Mouse (Mus musculus) lung, postnatal 0 days (tissue): ENCODE results near the gene Arfgef2. TPM values are rescaled to one million over a fixed set of nuclear protein-coding genes. Genes with fewer than 3 reads are reported as not detected.

Experiments
- ATAC-seq: fragments of 200-750 bp; cut with Nextera tagmentation; 2 replicates; pipeline ENCODE4 v1.8.0; 2017; ENCODE audit warnings: moderate library complexity
- DNase-seq: peaks from one replicate; pipeline ENCODE4 v3.0.0-alpha.2; 2016; ENCODE audit warnings: low spot score
- H3K27ac ChIP-seq: fragments of 300-500 bp; sonication (generic); 2 replicates; pipeline ENCODE4 v1.5.1; 2014; ENCODE audit warnings: antibody characterized with exemption, mild to moderate bottlenecking, low read length, mixed read lengths
- H3K27me3 ChIP-seq: fragments of 300-500 bp; sonication (generic); replicated peaks from 2 replicates; pipeline ENCODE4 v1.6.1; 2014; ENCODE audit warnings: low read length, mixed read lengths; ENCODE audit not compliant: insufficient read depth
- H3K36me3 ChIP-seq: fragments of 300-500 bp; sonication (generic); 2 replicates; pipeline ENCODE4 v1.6.1; 2014; ENCODE audit warnings: low read length, mixed read lengths; ENCODE audit not compliant: insufficient read depth
- H3K4me1 ChIP-seq: fragments of 300-500 bp; sonication (generic); 2 replicates; pipeline ENCODE4 v1.6.1; 2014; ENCODE audit warnings: antibody characterized with exemption, low read depth, low read length, mixed read lengths; ENCODE audit not compliant: insufficient read depth
- H3K4me2 ChIP-seq: fragments of 300-500 bp; sonication (generic); replicated peaks from 2 replicates; pipeline ENCODE4 v1.6.1; 2014; ENCODE audit warnings: low read depth, mild to moderate bottlenecking, low read length, moderate library complexity, mixed read lengths
- H3K4me3 ChIP-seq: fragments of 300-500 bp; sonication (generic); 2 replicates; pipeline ENCODE4 v1.5.1; 2014; ENCODE audit warnings: low read depth, low read length
- H3K9ac ChIP-seq: fragments of 300-500 bp; sonication (generic); replicated peaks from 2 replicates; pipeline ENCODE4 v1.6.1; 2014; ENCODE audit warnings: low read depth, mild to moderate bottlenecking
- H3K9me3 ChIP-seq: fragments of 300-500 bp; sonication (generic); 2 replicates; pipeline ENCODE4 v1.6.1; 2016; ENCODE audit warnings: low read length, mixed read lengths
- CTCF ChIP-seq: IDR thresholded peaks from 2 replicates; pipeline ENCODE4 v1.5.1; 2016; ENCODE audit warnings: antibody characterized with exemption, mild to moderate bottlenecking
- EP300 ChIP-seq: IDR thresholded peaks from 2 replicates; pipeline ENCODE4 v1.6.1; 2016; ENCODE audit warnings: antibody characterized with exemption, mild to moderate bottlenecking, control low read depth
- WGBS: fragments of 180-500 bp; shearing (Covaris S2); extraction: QIAGEN DNeasy Blood & Tissue Kit; methylation state at CpG from one replicate; pipeline ENCODE4 v1.1.7; 2014; 5-methylcytosine and 5-hydroxymethylcytosine counted together
- polyA plus RNA-seq: library from polyadenylated mRNA; unstranded; fragments of >200 nt; fragmentation: Nextera tagmentation; extraction: Ambion mirVana; gene quantifications from 2 replicates; pipeline ENCODE4 v1.2.1, GENCODE M21; 2015

Gene Arfgef2
- polyA plus RNA-seq, 1 experiment from 2014 or later: 6.2 TPM

GRCm38 (mm10) chr2:166774275-166774674 lies 31.1 kb upstream of the Arfgef2 start:
- H3K36me3 ChIP-seq: no peaks in the 10 kb centered on the region
- no peak overlapping the region for H3K4me2 ChIP-seq
- DNase-seq (no peak), ATAC-seq (no peak)
- no peaks in the 10 kb centered on the region for H3K27me3 ChIP-seq
- no peaks in the 10 kb centered on the region for H3K4me1 ChIP-seq
- WGBS: 85% methylated on average over 10 of the region's 10 CpGs
- TF ChIP-seq CTCF (no peak), EP300 (no peak)
- H3K4me3 ChIP-seq: no peak overlapping the region
- H3K27ac ChIP-seq: no peak overlapping the region
- no peaks in the 10 kb centered on the region for H3K9me3 ChIP-seq
- no peak overlapping the region for H3K9ac ChIP-seq

DNA sequence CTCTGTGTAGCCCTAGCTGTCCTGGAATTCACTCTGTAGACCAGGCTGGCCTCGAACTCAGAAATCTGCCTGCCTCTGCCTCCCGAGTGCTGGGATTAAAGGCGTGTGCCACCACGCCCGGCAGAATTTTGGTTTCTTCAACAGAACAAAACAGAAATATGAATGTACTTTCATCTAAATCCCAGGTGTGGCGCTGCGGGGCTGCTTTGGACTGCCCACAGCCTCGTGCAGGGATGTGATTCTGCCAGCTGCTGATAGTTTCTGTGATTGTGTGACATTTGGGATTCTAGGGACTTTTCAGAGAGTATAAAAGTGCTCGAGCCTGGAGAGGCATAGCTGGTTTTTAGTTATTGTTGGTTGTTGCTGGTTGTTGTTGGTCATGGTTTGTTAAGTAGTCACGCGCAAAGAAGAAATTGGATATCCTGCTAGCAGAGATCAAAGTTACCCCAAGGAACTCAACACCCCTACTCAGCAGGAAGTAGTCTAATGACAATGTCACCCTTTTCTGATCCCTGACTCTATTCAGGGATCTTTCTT lies 30.0 kb upstream of the Arfgef2 start:
- Histone ChIP-seq H3K9ac (no peak overlapping the region), H3K27ac (no peak overlapping the region), H3K9me3 (no peaks in the 10 kb centered on the region), H3K27me3 (no peaks in the 10 kb centered on the region), H3K4me2 (no peak overlapping the region), H3K36me3 (no peaks in the 10 kb centered on the region), H3K4me1 (no peaks in the 10 kb centered on the region), H3K4me3 (no peak overlapping the region)
- TF ChIP-seq EP300 (no peak), CTCF (no peak)
- 73% methylated on average over 11 of the region's 11 CpGs for WGBS
- DNase-seq: no peak
- no peak for ATAC-seq

DNA sequence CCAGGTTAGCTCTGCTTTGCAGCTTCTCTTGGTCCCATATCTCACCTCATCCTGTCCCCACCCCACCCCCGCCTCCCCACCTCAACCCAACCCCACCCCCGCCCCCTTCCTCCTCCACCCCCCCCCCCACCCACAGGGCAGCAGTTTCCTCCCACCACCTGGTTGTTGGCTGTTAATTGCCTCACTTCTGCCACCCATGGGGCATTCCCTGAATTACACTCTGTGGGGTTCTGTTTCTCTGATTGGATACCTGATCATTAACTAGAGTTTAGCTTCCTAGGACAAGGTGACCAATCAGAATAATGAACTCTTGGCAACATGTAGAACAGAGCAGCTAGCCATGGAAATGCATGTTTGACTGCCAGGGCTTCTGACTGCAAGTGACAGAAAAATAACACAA lies 29.1 kb upstream of the Arfgef2 start:
- 0% methylated on average over 1 of the region's 2 CpGs for WGBS
- H3K36me3 ChIP-seq: no peaks in the 10 kb centered on the region
- no peaks in the 10 kb centered on the region for H3K9me3 ChIP-seq
- H3K4me2 ChIP-seq: no peak overlapping the region
- no peak overlapping the region for H3K4me3 ChIP-seq
- no peak overlapping the region for H3K9ac ChIP-seq
- H3K27ac ChIP-seq: no peak overlapping the region
- H3K4me1 ChIP-seq: no peaks in the 10 kb centered on the region
- ATAC-seq (no peak), DNase-seq (no peak)
- TF ChIP-seq CTCF: peak; percentile 48
- TF ChIP-seq EP300: no peak
- H3K27me3 ChIP-seq: no peaks in the 10 kb centered on the region

DNA sequence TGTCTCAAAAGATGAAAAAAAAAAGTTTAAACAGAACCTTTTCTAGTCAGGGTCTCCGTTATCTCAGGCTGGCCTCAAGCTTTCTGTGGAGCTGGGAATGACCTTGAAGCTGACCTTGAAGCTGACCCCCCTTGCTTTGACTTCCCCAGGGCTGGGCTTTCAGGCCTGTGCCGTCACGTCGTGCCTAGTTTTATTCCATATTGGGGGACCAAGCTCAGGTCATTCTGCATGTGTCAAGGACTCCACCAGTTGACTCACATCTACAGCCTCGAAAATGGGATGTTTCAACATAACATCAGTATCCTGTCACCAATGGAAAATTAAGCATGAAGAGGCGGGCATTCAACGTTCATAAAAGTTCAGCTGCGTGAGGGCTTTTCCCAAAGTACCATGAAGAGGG lies 25.4 kb upstream of the Arfgef2 start:
- H3K9ac ChIP-seq: no peak overlapping the region
- no peaks in the 10 kb centered on the region for H3K4me1 ChIP-seq
- H3K4me3 ChIP-seq: no peak overlapping the region
- H3K27me3 ChIP-seq: no peaks in the 10 kb centered on the region
- 71% methylated on average over 8 of the region's 8 CpGs for WGBS
- H3K36me3 ChIP-seq: no peaks in the 10 kb centered on the region
- DNase-seq (no peak), ATAC-seq (no peak)
- no peaks in the 10 kb centered on the region for H3K9me3 ChIP-seq
- H3K27ac ChIP-seq: no peak overlapping the region
- H3K4me2 ChIP-seq: no peak overlapping the region
- no peak for TF ChIP-seq EP300
- no peak for TF ChIP-seq CTCF

GRCm38 (mm10) chr2:166780980-166781578 lies 24.3 kb upstream of the Arfgef2 start:
- Histone ChIP-seq H3K36me3 (no peaks in the 10 kb centered on the region), H3K27ac (no peak overlapping the region), H3K27me3 (no peaks in the 10 kb centered on the region), H3K9me3 (no peaks in the 10 kb centered on the region), H3K4me2 (no peak overlapping the region), H3K4me1 (0 out of 2 replicates have a peak, but pooled peaks cover 1% of the 10 kb centered on the region), H3K9ac (no peak overlapping the region), H3K4me3 (no peak overlapping the region)
- 15% methylated on average over 9 of the region's 9 CpGs for WGBS
- DNase-seq: peak; percentile 72
- TF ChIP-seq CTCF (peak; percentile 98), EP300 (no peak)
- peak; percentile 30; the same call in 1 of the 2 replicates for ATAC-seq

GRCm38 (mm10) chr2:166784376-166784775 lies 21.0 kb upstream of the Arfgef2 start:
- ATAC-seq: no peak
- Histone ChIP-seq H3K36me3 (no peaks in the 10 kb centered on the region), H3K27me3 (no peaks in the 10 kb centered on the region), H3K4me3 (no peak overlapping the region), H3K9me3 (no peaks in the 10 kb centered on the region), H3K27ac (no peak overlapping the region), H3K4me1 (0 out of 2 replicates have a peak, but pooled peaks cover 4% of the 10 kb centered on the region), H3K4me2 (no peak overlapping the region), H3K9ac (no peak overlapping the region)
- 83% methylated on average over 6 of the region's 6 CpGs for WGBS
- DNase-seq: no peak
- TF ChIP-seq CTCF: peak; percentile 51
- TF ChIP-seq EP300: no peak
